Mouse (Mus musculus) G1E (cell line): Measurements from ENCODE around the gene Hsd11b1. TPM values are rescaled to one million over a fixed set of nuclear protein-coding genes. Genes with fewer than 3 reads are reported as not detected.

Experiments used
- ATAC-seq: 2 replicates; pipeline ENCODE4 v1.8.0; 2016; ENCODE audit warnings: mild to moderate bottlenecking; ENCODE audit not compliant: insufficient number of reproducible peaks, poor library complexity, low FRiP score, severe bottlenecking; ENCODE audit errors: extremely low read depth
- DNase-seq: peaks from one replicate; pipeline ENCODE4 v3.0.0; 2012; ENCODE audit warnings: low spot score
- H3K27me3 ChIP-seq: 2 replicates; pipeline ENCODE4 v1.6.1; 2012; ENCODE audit warnings: mild to moderate bottlenecking, low read length, inconsistent platforms; ENCODE audit not compliant: insufficient read depth
- H3K36me3 ChIP-seq: replicated peaks from 2 replicates; pipeline ENCODE3; 2012; ENCODE audit warnings: mild to moderate bottlenecking, inconsistent platforms
- H3K4me1 ChIP-seq: 2 replicates; pipeline ENCODE4 v1.6.1; 2012; ENCODE audit warnings: low read depth, low read length, inconsistent platforms, mixed read lengths; ENCODE audit not compliant: insufficient read depth
- H3K4me3 ChIP-seq: 2 replicates; pipeline ENCODE4 v1.5.1; 2012; ENCODE audit warnings: low read depth, mild to moderate bottlenecking, inconsistent platforms, low read length, moderate library complexity, mixed read lengths
- H3K9me3 ChIP-seq: replicated peaks from 2 replicates; pipeline ENCODE4 v1.6.1; 2012; ENCODE audit warnings: inconsistent platforms
- CTCF ChIP-seq: IDR thresholded peaks from 2 replicates; pipeline ENCODE4 v1.5.1; 2012; ENCODE audit warnings: low read depth, low read length, inconsistent platforms, mixed read lengths
- GATA1 ChIP-seq: IDR thresholded peaks from 2 replicates; pipeline ENCODE4 v1.6.1; 2012; ENCODE audit warnings: borderline replicate concordance, low read length, inconsistent platforms, mixed read lengths
- GATA2 ChIP-seq: IDR thresholded peaks from 2 replicates; pipeline ENCODE4 v1.6.1; 2012; ENCODE audit warnings: low read depth, low read length, inconsistent platforms, borderline replicate concordance
- POLR2AphosphoS5 ChIP-seq: IDR thresholded peaks from 2 replicates; pipeline ENCODE4 v1.6.1; 2012; ENCODE audit warnings: low read depth, low read length, inconsistent platforms; ENCODE audit not compliant: insufficient replicate concordance
- TAL1 ChIP-seq: conservative IDR thresholded peaks from 2 replicates; pipeline ENCODE4 v1.6.1; 2012; ENCODE audit warnings: low read depth, low read length, inconsistent platforms, mixed read lengths
- polyA plus RNA-seq: library from polyadenylated mRNA; stranded (reverse); fragments of >175 nt; gene quantifications from 2 replicates; pipeline ENCODE4 v1.2.3, GENCODE M21; 2012
- total RNA-seq, 2 experiments: library from RNA; stranded (forward) in 1 of 2; stranded (reverse) in 1 of 2; fragments of 200-1000 nt in 1 of 2; fragments of >200 nt in 1 of 2; fragmentation: Nextera tagmentation in 1 of 2; gene quantifications; 2 replicates each; pipeline ENCODE4 v1.2.3; 2014 to 2017

Gene Hsd11b1
- total and polyA plus RNA-seq, 3 experiments, result 0.27 TPM; not detected in 2

DNA sequence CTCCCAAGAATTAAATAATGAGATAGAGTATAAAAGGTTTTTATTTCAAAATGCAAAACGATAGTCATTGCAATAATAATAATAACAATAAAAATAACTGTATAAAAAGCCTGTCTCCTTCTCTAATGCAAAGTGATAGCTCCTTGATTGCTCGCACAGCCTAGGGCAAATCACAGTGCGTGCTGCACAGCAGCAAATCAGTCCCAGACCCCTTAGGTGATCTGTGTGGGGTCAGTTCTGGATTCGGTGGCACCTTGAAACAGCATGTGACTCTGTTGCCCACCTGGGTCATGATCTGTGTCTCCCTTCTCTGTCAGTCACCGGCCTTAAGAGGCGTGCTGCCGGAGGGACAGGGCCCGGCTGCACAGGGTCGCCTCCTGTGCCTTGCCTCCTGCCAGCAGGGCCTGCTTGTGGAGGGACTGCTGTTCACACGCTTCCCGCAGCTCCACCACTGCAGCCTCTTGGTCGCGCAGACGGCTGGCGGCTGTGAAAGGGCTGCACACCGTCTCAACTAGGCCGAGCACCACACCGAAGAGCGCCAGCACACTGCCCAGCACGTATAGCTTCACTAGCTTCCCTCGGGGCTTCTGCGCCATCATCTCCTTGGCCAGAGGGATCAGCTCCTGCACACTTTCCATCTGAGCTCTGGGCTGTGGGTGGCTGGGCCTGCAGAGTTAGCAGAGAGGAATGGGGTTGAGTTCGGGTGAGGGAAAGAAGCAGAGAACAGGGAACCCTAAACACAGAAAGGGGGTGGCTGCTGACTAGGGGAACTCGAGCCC, 8.5 kb upstream of the Hsd11b1 start:
- Histone ChIP-seq H3K36me3 (no peaks in the 10 kb centered on the region), H3K4me1 (no peaks in the 10 kb centered on the region; the same call in 1 of the 2 replicates), H3K9me3 (no peaks in the 10 kb centered on the region), H3K4me3 (0 out of 2 replicates have a peak overlapping the region, but pooled peaks have one; percentile 13), H3K27me3 (peaks cover 4% of the 10 kb centered on the region; the same call in 1 of the 2 replicates)
- TF ChIP-seq POLR2AphosphoS5 (no peak), GATA2 (no peak), TAL1 (no peak), CTCF (no peak), GATA1 (no peak)
- ATAC-seq (no peak), DNase-seq (no peak)

- no peak for TF ChIP-seq GATA1
- TF ChIP-seq CTCF, result no peak
- no peak for TF ChIP-seq TAL1
- no peak for TF ChIP-seq GATA2
- TF ChIP-seq POLR2AphosphoS5, result no peak
- Histone ChIP-seq H3K4me1 (no peaks in the 10 kb centered on the region; the same call in 1 of the 2 replicates), H3K9me3 (no peaks in the 10 kb centered on the region), H3K4me3 (no peak overlapping the region), H3K36me3 (no peaks in the 10 kb centered on the region), H3K27me3 (peaks cover 4% of the 10 kb centered on the region; the same call in 1 of the 2 replicates)
- ATAC-seq, result no peak
- DNase-seq, result no peak
These were observed 7.3 kb upstream of the Hsd11b1 start for GRCm38 (mm10) chr1:193270965-193271763.

GRCm38 (mm10) chr1:193265734-193266133, 1.9 kb upstream of the Hsd11b1 start:
- Histone ChIP-seq H3K27me3 (no peaks in the 10 kb centered on the region), H3K36me3 (no peaks in the 10 kb centered on the region)
- no peak for ATAC-seq

DNA sequence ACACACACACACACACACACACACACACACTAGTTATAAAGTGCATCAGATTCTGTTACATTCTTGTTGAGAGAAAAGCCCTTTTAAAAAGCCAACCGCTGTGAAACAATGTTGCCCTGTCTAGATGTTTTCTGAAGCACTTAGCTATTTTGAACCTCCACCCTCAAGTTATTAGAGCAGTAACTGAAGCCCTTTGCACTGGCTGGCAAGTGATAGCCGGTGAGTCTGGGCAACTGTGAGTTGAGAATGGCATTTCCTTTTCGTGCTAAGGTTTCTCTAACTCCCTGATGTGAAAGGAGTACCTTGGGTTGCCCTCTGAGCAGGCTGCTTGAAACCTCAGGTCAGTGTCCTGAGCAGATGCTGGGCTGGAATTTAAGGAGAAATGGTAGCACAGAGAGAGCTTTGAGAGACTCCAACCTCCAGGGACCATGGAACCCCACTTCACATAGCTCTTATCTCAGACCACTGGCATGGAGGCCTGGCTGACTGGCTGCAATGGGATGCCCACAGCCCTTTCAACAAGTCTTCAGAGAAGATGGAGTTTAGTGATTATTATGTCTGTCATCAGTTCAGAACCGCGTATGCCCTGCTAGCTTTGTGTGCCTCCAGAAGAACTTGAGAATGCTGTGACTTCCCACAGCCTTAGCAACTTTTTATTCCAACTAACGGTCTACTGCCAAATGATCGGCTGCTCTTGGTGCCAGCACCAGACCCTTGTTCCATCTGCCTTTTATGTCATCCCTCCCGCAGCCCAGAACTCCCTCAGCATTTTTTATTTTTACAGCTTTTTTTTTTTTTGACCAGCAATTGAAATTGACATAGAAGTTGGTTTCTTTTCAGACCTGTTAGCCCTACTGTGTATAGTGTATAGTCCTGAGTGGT, 608 bp downstream of the Hsd11b1 start:
- TF ChIP-seq CTCF, result no peak
- no peak for TF ChIP-seq TAL1
- no peak for TF ChIP-seq POLR2AphosphoS5
- no peak for TF ChIP-seq GATA2
- TF ChIP-seq GATA1, result no peak
- no peaks in the 10 kb centered on the region for H3K9me3 ChIP-seq
- ATAC-seq (no peak), DNase-seq (no peak)
- no peak overlapping the region for H3K4me3 ChIP-seq
- no peaks in the 10 kb centered on the region for H3K36me3 ChIP-seq
- H3K4me1 ChIP-seq, result no peaks in the 10 kb centered on the region
- no peaks in the 10 kb centered on the region for H3K27me3 ChIP-seq

More at GRCm38 (mm10) chr1:193265734-193266133, 1.9 kb upstream of the Hsd11b1 start:
- TF ChIP-seq GATA1, result no peak
- no peak for TF ChIP-seq POLR2AphosphoS5
- no peak for TF ChIP-seq TAL1
- TF ChIP-seq GATA2, result no peak
- no peak for TF ChIP-seq CTCF
- Histone ChIP-seq H3K4me3 (no peak overlapping the region), H3K4me1 (no peaks in the 10 kb centered on the region), H3K9me3 (no peaks in the 10 kb centered on the region)
- DNase-seq, result no peak

GRCm38 (mm10) chr1:193261897-193262548, 1.9 kb downstream of the Hsd11b1 start:
- no peak for TF ChIP-seq POLR2AphosphoS5
- TF ChIP-seq GATA2, result no peak
- TF ChIP-seq GATA1, result no peak
- no peak for TF ChIP-seq TAL1
- TF ChIP-seq CTCF, result no peak
- Histone ChIP-seq H3K4me1 (no peaks in the 10 kb centered on the region), H3K9me3 (no peaks in the 10 kb centered on the region), H3K36me3 (no peaks in the 10 kb centered on the region), H3K4me3 (no peak overlapping the region), H3K27me3 (no peaks in the 10 kb centered on the region)
- DNase-seq (no peak), ATAC-seq (no peak)
